Mouse (Mus musculus) embryo, embryonic 11.5 days (tissue): ENCODE results near the gene Fgfr2.

Experiments
- DNase-seq: peaks from one replicate; pipeline ENCODE4 v3.0.0-alpha.2; 2012; ENCODE audit warnings: low read depth, low spot score

Fgfr2 gene

GRCm38 (mm10) chr7:131777461-131778270, 1345.5 kb downstream of the Fgfr2 start:
- peak; percentile 50 for DNase-seq

GRCm38 (mm10) chr7:131776191-131776752, 1346.9 kb downstream of the Fgfr2 start:
- DNase-seq = no peak

GRCm38 (mm10) chr7:131757922-131758321, 1365.2 kb downstream of the Fgfr2 start:
- no peak for DNase-seq

DNA sequence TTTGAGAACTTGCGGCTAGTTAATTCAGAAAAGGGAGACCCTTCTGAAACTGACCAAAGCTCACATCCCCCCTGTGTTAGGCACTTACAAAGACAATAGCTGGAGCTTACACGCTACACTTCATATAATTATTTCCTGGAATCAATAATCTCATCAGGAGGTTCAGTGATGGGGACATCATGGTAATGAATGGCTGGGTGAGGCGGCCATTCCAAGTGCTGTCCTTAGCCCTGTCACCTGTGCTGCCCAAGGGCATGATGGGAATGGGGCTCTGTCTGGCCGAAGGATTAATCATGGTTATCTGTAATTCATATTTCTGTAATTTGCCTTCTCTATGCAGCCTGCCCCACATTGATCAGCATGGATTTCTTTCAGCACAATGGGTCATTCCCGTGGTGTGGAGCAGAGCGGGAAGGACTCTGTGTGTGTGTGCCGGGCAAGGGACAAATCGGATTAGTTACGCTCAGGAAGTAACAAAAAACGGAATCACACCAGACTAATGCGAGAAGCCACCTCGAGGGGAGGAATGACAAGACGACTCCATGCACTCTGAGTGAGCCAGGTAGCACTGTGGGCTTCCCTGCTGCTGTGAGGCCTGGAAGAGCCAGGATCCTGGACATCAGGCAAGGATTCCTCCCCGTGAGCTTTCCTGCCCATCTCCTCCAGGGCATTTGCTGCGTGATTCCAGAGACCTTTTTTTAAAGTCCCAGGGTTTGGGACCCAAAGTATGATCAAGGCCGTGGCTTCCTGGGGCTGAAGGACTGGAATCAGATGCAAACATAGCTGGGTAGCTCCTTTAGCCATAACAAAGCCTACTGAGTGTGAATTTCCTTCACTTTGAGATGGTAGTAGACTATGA, 1375.8 kb downstream of the Fgfr2 start:
- no peak for DNase-seq

DNA sequence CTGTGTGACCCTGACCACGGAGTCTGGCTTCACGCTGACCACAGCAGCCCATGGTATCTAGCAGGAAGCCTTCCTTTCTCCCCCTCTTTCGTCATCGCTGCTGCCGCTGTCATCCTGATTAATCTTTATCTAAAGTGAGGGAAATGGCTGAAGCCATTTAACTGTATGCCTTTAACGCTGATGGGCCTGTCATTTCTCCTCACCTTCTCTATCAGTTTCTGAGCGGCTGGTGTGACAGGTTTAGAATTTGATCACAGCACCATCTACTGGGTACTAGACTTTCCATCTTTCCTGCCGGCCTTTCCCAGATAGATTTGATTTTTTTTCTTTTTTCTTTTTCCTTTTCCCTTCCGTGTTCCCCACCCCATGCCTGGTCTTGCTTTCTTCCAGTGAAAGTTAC, 1376.4 kb downstream of the Fgfr2 start:
- DNase-seq = no peak

DNA sequence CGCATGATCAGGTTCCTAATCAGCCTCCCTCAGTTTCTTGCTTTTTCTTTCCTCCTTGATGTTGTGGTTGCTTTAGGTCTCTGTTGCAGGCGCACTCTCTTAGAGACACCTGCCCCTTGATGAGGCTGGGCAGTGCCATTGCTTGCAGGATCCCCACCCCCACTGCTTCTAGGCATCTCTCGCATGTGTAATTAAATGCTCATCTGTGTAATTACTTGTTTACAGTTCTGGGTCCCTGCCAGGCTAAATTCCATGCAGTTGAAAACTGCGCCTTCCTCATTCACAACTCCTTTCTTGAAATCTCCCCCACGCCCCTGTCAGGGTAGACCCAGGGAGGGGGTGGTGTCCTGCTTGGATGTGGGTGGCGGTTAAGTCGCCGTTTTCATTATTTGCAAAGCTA, 1380.0 kb downstream of the Fgfr2 start:
- DNase-seq = no peak

DNA sequence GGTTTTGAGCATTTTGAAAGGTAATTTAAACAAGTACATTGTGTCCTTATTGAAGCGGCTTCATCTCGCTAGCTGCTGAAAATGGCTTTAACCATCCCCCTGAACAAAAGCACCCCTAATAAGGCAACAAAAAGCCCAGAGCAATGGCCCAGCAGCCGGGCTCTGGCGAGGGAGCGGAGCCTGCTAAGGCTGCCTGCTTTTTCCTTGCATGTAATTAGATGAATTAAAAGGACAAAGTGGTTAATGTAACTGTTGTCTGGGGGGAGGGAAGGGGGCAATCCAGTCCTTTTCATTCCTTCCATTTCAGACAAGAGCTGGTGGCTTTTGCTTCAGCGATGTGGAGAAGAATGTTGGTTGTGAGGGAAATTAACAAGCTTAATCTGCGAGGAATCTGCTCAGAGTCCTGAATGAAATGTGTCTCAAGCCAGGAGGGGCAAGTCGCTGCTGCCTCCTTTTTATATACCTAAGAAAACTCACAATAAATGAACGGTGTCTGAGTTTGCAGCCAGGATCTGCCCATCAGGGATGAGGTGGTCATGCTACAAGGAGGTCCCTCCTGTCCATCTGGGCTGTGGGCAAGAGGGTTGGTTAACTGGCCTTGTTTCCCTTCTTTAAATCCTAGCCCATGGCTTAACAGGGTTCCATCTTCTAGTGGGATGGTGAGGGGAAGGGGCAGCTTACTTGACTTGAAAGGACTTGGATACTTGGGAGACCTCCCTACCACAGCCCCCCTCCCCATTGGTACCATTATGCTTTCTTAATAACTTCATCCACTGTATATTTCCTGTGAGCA, 1400.2 kb downstream of the Fgfr2 start:
- no peak for DNase-seq

DNA sequence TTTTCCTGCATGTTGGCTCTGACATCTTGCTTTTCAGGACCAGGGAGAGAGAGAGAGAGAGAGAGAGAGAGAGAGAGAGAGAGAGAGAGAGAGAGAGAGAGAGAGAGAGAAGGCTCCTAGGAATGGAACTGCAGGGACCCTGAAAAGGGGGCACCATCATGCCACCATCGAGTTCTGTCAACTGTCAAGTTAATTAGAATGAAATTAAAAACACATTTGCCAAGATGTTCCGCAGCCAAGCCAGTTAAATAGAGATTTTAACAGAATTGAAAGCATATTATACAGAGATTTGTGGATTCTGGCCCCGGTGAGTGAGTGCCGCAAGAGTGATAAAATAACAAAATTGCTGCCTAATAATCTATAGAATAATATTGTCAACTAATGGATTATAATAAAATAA, 1400.8 kb downstream of the Fgfr2 start:
- no peak for DNase-seq

- no peak for DNase-seq
These were observed 1404.9 kb downstream of the Fgfr2 start for GRCm38 (mm10) chr7:131718280-131718679.

DNA sequence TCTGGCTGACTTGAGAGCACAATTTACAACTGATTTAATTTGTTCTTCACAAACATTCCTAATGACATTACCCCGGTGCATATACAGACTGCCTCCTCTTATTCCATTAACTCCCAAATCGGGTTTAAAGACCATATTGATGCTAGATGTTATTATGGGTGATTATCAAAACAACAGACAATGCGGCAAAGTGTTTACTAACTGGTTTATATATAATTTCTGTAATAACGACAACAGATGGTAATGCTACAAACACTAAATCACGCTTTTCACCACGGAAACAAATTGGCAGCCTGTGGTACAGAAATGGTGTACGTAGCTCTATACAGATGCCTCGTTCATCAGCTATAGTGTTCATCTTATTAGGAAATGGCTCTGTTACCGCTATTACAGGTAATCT, 1410.1 kb downstream of the Fgfr2 start:
- no peak for DNase-seq

DNA sequence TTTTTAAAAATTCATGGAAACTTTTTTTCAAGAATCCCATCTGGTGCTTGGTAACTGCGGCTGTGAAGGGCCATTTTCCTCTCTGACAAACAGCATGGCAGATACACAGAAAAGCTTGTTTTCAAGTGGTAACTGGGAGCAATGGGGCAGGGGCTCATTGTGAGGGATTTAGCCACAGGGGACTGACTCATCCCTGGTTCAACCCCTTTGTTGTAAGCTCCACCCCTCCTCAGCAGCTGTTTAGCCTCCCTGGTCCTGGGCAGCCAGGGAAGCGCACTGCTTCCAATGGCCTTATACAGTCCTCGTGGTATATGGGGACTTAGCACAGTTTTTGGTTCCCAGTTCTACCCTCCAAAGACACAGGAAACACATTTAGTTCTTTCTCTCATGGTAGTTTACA, 1426.3 kb downstream of the Fgfr2 start:
- DNase-seq = no peak

- DNase-seq = no peak
These were observed 1435.8 kb downstream of the Fgfr2 start for GRCm38 (mm10) chr7:131687324-131687723.

DNA sequence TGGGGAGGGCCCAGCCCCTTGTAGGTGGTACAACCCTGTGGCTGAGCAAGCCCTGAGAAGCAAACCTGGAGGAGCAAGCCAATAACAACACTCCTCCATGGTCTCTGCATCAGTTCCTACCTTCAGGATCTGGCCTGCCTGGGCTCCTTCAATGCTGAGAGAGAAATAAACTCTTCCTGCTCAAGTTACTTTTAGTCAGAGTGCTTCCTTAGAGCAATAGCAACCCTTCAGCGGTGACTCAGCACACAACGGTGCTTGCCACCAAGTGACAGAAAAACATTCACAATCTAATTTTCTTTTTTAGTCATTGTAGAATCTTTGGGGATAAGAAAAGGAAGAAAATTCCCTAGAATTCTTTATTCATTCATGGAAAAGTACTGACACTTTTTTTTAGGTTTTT, 1446.0 kb downstream of the Fgfr2 start:
- no peak for DNase-seq

GRCm38 (mm10) chr7:131670586-131670985, 1452.6 kb downstream of the Fgfr2 start:
- DNase-seq = no peak

DNA sequence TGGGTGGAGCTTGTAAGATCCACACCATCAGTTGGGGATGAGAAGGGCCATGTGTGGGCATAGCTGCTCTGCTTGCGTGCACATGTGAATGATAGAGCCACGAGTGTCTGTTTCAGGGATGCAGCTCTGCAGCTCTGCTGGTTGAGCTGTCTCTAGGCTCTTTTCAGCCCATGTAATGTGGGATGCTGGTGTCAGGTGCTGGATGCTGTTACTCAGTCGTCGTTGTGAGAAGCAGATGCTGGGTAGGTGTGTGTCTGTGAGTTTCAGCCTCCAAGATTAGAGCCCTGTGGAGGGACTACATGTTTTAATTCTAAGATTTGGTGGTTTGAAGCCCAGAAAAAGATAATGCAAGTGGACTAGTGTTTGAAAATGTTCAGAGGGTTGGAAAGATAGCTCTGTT, 1453.8 kb downstream of the Fgfr2 start:
- DNase-seq = no peak

- DNase-seq = no peak
These were observed 1462.4 kb downstream of the Fgfr2 start for GRCm38 (mm10) chr7:131660726-131661125.

GRCm38 (mm10) chr7:131656017-131656416, 1467.1 kb downstream of the Fgfr2 start:
- no peak for DNase-seq

- DNase-seq = no peak
These were observed 1469.7 kb downstream of the Fgfr2 start for GRCm38 (mm10) chr7:131653416-131653815.

GRCm38 (mm10) chr7:131651921-131652694, 1471.0 kb downstream of the Fgfr2 start:
- DNase-seq = no peak

DNA sequence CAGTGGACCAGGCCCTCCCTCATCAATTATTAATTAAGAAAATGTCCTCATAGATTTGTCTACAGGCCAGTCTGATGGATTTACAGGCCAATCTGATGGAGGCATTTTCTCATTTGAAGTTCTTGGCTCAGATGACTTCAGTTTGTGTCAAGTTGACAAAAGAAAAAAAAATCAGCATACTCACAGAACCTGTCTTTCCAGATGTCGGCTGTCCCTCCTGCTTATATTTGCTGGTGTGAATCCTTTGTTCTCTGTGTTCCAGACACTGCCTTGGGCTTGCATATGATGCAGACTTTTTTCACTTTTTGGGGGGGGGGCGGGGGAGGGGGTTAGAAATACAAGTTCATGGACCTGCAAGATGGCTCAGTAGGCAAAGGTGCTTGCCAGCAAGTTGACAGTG, 1472.9 kb downstream of the Fgfr2 start:
- no peak for DNase-seq

DNA sequence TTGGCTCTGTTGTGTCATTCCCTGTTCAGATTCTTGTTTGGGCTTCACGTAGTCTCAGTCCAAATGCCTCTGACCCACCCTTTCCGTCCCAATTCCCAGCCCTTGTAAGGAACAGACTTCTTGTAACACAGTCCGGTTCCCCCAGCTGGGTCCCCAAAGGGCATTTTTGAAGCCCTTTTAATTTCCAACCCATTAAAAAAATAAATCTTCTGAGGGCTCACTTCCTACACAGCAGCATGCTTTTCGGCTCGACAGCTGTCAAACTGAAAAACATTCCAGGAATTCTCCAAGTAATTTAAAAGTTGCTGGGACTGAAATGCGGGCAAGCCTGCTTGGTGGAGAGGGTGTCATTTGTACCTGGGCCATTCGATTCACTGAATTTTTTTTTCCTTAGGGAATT, 1474.9 kb downstream of the Fgfr2 start:
- no peak for DNase-seq
